Mouse (Mus musculus): Measurements from ENCODE around the gene Sema4c.

Gene Sema4c

GRCm38 (mm10) chr1:36533546-36533945 is 24.6 kb downstream of the Sema4c start:
- DNase-seq = no peak

- no peak for DNase-seq
These were observed 26.7 kb downstream of the Sema4c start for GRCm38 (mm10) chr1:36531461-36531860.

- no peak for DNase-seq
These were observed 27.2 kb downstream of the Sema4c start for GRCm38 (mm10) chr1:36530962-36531361.

- DNase-seq = no peak
These were observed 27.7 kb downstream of the Sema4c start for GRCm38 (mm10) chr1:36530485-36530884.

GRCm38 (mm10) chr1:36529875-36530274 is 28.3 kb downstream of the Sema4c start:
- DNase-seq = no peak

- DNase-seq = no peak
These were observed 28.9 kb downstream of the Sema4c start for GRCm38 (mm10) chr1:36529274-36529673.

- no peak for DNase-seq
These were observed 29.8 kb downstream of the Sema4c start for GRCm38 (mm10) chr1:36528351-36528750.

- no peak for DNase-seq
These were observed 31.2 kb downstream of the Sema4c start for GRCm38 (mm10) chr1:36526903-36527302.

- DNase-seq = no peak
These were observed 32.4 kb downstream of the Sema4c start for GRCm38 (mm10) chr1:36525774-36526173.

GRCm38 (mm10) chr1:36524058-36524457 is 34.1 kb downstream of the Sema4c start:
- DNase-seq = no peak

- no peak for DNase-seq
These were observed 34.7 kb downstream of the Sema4c start for GRCm38 (mm10) chr1:36523332-36524013.

GRCm38 (mm10) chr1:36522210-36522609 is 35.9 kb downstream of the Sema4c start:
- DNase-seq = no peak

- DNase-seq = no peak
These were observed 38.5 kb downstream of the Sema4c start for GRCm38 (mm10) chr1:36519626-36520025.

- DNase-seq = no peak
These were observed 39.9 kb downstream of the Sema4c start for GRCm38 (mm10) chr1:36518259-36518658.

GRCm38 (mm10) chr1:36513718-36514117 is 44.4 kb downstream of the Sema4c start:
- no peak for DNase-seq

GRCm38 (mm10) chr1:36513310-36513709 is 44.8 kb downstream of the Sema4c start:
- no peak for DNase-seq

GRCm38 (mm10) chr1:36512966-36513280 is 45.2 kb downstream of the Sema4c start:
- no peak for DNase-seq

- peak; percentile 57 for DNase-seq
These were observed 45.8 kb downstream of the Sema4c start for GRCm38 (mm10) chr1:36512089-36512965.

- DNase-seq = peak; percentile 98
These were observed 46.7 kb downstream of the Sema4c start, which contains the start of gene Cnnm3 for GRCm38 (mm10) chr1:36511289-36512021. Gene Cnnm3, plus strand, starts transcription at chr1:36511867.

- DNase-seq = no peak
These were observed 49.9 kb downstream of the Sema4c start for GRCm38 (mm10) chr1:36508238-36508637.

- DNase-seq = no peak
These were observed 56.9 kb downstream of the Sema4c start for GRCm38 (mm10) chr1:36501261-36501660.

All from layer of hippocampus, adult 9-11 months (tissue).